Mouse (Mus musculus) olfactory bulb, adult 2 months (tissue): ENCODE data around the gene Rptor. TPM values are rescaled to one million over a fixed set of nuclear protein-coding genes. Genes with fewer than 3 reads are reported as not detected.
A peak's percentile ranks its signal among the peaks of the same experiment; 100 is the strongest.

Experiments used
- H3K27ac ChIP-seq: fragments of 200-500 bp; 2 replicates; pipeline ENCODE4 v1.5.1; 2012; ENCODE audit warnings: low read depth, low read length; ENCODE audit not compliant: insufficient read depth
- H3K4me1 ChIP-seq: fragments of 200-500 bp; 2 replicates; pipeline ENCODE4 v1.6.1; 2012; ENCODE audit warnings: low read length; ENCODE audit not compliant: control insufficient read depth, insufficient read depth
- H3K4me3 ChIP-seq: fragments of 200-500 bp; 2 replicates; pipeline ENCODE4 v1.5.1; 2012; ENCODE audit warnings: mild to moderate bottlenecking, low read depth, low read length, moderate library complexity; ENCODE audit not compliant: insufficient read depth
- CTCF ChIP-seq: fragments of 200-500 bp; IDR thresholded peaks from 2 replicates; pipeline ENCODE4 v1.5.1; 2012; ENCODE audit warnings: low read depth, mild to moderate bottlenecking, low read length, moderate library complexity; ENCODE audit not compliant: insufficient read depth
- POLR2A ChIP-seq: fragments of 200-500 bp; IDR thresholded peaks from 2 replicates; pipeline ENCODE4 v1.6.1; 2012; ENCODE audit warnings: mild to moderate bottlenecking, low read depth, low read length, moderate library complexity; ENCODE audit not compliant: insufficient read depth
- WGBS: fragments of 180-500 bp; shearing (Covaris S2); methylation state at CpG from one replicate; pipeline ENCODE4 v1.1.7; 2018; 5-methylcytosine and 5-hydroxymethylcytosine counted together
- polyA plus RNA-seq: library from polyadenylated mRNA; stranded (reverse); fragments of >200 nt; gene quantifications from 2 replicates; pipeline ENCODE4 v1.2.4, GENCODE M21; 2012; ENCODE audit warnings: low replicate concordance; ENCODE audit not compliant: missing spikeins, insufficient read depth, insufficient read length

Gene Rptor
- polyA plus RNA-seq, 1 experiment = 61.2 TPM

DNA sequence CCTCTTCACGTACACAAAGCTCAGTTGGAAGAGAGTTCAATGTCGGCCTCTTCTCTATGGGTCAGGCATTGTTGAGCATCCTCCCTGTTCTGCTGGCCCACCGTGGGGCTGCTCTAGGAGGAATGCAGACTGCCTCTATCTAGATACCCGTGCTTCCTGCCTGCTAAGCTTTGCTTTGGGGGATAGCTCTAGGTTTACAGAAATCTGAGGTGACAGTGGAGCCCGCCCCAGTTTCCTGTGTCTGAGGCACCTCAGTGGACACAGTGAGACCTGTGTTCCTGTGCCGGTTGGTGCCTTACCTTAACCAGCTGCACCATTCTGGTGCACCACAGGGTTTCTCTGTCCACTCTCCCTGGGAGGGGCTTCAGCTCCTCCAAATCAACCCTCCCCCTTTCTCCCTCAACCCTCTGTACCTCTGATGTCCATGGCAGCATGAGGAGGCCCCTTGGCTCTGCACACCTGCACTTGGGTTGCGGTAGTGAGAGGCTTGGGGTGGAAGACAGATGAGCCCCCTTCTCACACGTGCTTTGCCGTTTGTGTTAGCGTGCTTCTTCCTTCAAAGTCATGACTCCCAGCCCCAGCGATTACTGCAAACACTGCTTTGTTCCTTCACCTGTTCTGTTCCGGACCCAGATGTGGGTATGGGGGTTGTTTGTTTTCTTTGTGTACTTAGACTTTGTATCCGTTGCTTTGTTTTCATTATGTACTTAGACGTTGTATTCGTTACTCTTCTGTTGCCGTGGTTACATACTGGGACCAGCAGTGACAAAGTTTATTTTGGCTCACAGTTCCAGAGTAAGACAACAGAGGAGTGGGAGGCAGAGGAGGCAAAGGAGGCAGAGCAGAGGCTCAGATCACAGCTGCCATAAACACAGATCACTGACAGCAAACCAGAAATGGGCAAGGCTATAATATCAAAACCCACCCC is 231.4 kb downstream of the Rptor start:
- no peak overlapping the region for H3K4me3 ChIP-seq
- TF ChIP-seq POLR2A = no peak
- no peak for TF ChIP-seq CTCF

DNA sequence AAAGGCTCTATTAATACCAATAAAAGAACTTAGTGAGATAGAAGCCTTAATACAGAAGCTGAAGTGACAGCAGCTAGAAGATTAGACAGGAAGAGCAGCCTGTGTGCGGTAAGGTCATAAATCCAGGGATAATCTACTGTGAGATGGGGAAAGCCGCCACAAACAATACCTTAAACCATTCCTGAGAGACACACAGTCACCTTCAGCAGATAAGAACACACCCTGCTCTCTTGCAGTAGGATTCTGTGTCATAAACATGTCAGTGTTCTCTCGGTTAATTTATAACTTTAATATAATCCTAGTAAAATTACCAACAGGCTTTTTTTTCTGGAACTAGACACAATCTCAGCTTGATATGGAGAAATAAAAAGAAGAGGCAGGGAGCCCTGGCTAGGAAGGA is 233.6 kb downstream of the Rptor start:
- Histone ChIP-seq H3K4me3 (no peak overlapping the region), H3K4me1 (peaks cover 13% of the 10 kb centered on the region), H3K27ac (no peak overlapping the region)
- TF ChIP-seq CTCF (no peak), POLR2A (no peak)
- WGBS = 96% methylated on average over 3 of the region's 3 CpGs

More for the DNA sequence above, 231.4 kb downstream of the Rptor start:
- WGBS = 58% methylated on average over 16 of the region's 16 CpGs
- Histone ChIP-seq H3K27ac (no peak overlapping the region), H3K4me1 (peaks cover 7% of the 10 kb centered on the region)

DNA sequence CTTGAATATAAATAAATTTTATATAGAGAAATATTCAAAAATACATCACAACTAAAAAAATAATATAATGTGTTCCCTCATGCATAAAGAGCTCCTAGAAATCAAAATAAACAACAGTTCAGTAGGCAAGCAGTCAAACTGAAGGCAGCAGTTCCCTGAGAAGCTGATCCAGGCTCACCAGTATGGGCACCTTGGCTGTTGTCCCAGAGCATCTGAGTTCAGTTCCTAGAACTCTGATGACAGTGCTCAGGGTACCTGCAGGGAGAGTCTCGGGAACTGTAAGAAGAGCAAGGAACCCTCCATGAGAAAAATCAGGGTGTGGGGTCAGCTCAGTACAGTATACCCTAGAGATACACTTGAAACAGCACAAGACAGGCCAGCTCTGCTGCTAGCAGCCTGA is 235.1 kb downstream of the Rptor start:
- H3K4me1 ChIP-seq = peaks cover 13% of the 10 kb centered on the region
- TF ChIP-seq CTCF = no peak
- no peak for TF ChIP-seq POLR2A
- no peak overlapping the region for H3K27ac ChIP-seq
- no peak overlapping the region for H3K4me3 ChIP-seq
- 93% methylated on average over 1 of the region's 1 CpGs for WGBS

DNA sequence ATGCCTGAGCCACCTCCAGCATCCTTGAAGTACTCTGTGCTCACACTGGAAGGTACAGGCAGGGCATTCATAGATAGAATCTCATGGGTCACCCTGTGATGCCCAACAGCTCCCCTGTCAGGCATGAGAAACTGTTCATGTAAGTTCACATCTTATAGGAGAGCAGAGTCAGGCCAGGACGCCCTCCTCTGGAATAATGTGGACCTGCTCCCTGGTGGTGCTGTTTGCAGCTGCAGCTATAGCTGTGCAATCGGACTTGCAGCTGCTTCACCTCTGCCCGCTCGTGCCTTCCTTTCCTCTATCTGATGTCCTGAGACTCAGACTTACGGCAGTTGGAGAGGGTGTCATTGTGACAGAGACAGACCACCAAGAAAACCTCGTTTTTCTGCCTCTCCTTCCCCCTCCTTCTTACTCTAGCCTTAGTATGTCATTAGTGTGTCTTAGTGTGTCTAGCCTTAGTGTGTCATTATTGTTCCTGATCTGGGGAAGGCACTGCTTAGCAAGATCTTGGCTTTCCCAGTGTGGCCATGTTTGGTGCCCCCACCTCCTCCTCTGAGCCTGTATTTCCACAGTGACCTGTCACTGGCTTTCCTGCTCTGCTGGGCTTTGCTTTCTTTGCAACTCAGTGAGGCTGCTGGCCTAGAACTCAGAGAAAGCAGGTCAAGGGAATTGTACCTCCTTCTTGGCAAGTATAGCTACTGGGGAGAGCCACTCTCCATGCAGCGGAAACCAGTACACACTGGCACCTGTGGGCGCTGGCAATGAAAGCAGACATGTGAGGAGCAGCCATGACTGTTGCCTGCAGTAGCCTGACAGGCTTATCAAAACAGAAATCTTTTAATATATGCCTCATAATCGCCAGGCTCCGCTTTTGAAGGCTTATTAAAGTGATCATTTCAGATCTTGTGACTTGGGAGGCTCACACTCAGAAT is 237.0 kb downstream of the Rptor start:
- TF ChIP-seq CTCF (no peak), POLR2A (no peak)
- Histone ChIP-seq H3K4me1 (peaks cover 6% of the 10 kb centered on the region), H3K27ac (no peak overlapping the region), H3K4me3 (no peak overlapping the region)
- WGBS = 88% methylated on average over 10 of the region's 10 CpGs

DNA sequence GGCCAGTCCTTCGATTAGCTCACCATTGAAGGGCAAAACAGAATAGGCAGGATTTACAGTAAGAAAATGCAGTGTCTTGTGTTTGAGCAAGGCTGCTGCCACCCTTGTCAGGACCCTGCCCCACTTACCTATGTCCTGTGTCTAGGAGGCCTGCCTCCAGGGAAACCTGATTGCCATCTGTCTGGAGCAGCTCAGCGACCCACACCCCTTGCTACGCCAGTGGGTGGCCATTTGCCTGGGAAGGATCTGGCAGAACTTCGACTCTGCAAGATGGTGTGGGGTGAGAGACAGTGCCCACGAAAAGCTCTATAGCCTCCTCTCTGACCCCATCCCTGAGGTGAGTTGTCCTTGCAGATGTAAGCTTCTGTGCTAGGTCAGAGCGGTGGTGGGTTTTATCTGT is 243.9 kb downstream of the Rptor start:
- no peak for TF ChIP-seq CTCF
- TF ChIP-seq POLR2A = no peak

DNA sequence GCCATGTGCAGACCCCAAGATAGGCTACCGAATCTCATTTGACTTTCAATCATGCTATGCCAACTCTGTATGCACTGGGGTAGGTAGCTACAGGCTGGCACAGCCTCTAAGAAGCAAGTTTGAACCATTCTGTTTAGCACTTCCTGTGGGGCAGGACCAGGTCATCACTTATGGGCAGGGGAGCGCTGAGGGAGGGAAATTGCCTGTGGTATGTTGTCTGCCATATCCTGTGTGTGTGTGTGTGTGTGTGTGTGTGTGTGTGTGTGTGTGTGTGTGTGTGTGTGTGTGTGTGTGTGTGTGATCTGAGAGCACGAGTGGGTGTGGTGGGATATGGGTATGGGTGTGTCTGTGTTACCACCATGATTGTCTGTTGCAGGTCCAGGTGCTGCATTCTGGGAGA is 244.4 kb downstream of the Rptor start:
- no peak overlapping the region for H3K27ac ChIP-seq
- WGBS = 96% methylated on average over 3 of the region's 3 CpGs
- TF ChIP-seq POLR2A (no peak), CTCF (no peak)
- H3K4me3 ChIP-seq = no peak overlapping the region
- H3K4me1 ChIP-seq = peaks cover 7% of the 10 kb centered on the region; the same call in 1 of the 2 replicates

More for the DNA sequence above, 243.9 kb downstream of the Rptor start:
- peaks cover 7% of the 10 kb centered on the region; the same call in 1 of the 2 replicates for H3K4me1 ChIP-seq
- no peak overlapping the region for H3K4me3 ChIP-seq
- WGBS = 92% methylated on average over 6 of the region's 6 CpGs
- no peak overlapping the region for H3K27ac ChIP-seq

DNA sequence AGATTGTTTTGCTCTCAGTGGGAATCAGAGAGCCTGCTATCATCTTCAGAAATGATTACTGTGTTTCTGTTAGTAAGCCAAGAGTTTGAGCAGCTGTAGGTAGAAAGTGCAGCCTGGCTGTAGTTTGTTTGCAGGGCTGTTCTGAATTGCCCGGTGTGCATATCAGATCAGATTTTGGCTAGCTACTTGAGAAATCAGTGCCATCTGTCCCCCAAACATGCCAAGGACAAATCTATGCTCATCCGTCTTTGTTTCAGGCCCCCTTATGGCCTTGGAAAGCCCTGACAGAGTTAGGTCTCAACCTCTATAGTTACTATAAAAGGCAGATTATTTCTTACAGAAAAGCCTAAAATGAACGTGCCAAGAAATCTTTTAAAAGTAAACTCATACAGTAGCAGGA is 244.9 kb downstream of the Rptor start:
- Histone ChIP-seq H3K4me3 (no peak overlapping the region), H3K4me1 (peaks cover 7% of the 10 kb centered on the region; the same call in 1 of the 2 replicates), H3K27ac (no peak overlapping the region)
- WGBS = 83% methylated on average over 3 of the region's 3 CpGs
- TF ChIP-seq CTCF = no peak
- TF ChIP-seq POLR2A = no peak

DNA sequence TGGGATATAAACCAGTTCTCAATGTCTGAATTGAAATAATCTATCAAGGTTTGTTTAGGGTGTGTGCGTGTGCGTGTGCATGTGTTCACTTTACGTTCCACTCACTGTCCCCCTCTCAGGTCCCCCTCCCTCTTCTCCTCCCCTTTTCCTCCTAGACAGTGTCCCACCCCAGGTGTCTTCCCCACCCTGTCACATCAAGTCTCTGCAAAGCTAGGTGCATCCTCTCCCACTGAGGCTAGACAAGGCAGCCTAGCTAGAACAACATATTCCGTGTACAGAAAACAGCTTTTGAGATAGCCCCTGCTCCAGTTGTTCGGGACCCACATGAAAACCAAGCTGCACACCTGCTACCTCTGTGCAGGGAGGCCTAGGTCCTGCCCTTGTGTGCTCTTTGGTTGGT is 245.5 kb downstream of the Rptor start:
- WGBS = 98% methylated on average over 5 of the region's 5 CpGs
- no peak overlapping the region for H3K27ac ChIP-seq
- TF ChIP-seq POLR2A (no peak), CTCF (no peak)
- H3K4me1 ChIP-seq = peaks cover 7% of the 10 kb centered on the region; the same call in 1 of the 2 replicates
- H3K4me3 ChIP-seq = no peak overlapping the region

DNA sequence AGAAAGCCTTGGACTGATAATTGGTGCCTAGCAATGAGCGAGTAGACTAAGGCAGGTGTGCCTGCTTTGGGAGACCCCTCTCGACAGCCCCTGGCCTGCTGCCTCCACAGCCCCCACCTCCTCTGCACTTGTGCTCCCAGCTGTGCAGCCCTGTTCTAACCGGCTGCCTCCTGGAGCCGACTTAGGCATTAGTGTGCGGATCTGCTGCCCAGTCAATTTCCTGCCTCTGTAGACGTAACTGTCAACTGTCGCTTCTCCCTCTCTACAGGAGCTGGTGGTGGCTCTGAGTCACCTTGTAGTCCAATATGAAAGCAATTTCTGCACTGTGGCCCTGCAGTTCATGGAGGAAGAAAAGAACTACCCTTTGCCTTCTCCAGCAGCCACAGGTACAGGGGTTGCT is 253.3 kb downstream of the Rptor start:
- Histone ChIP-seq H3K27ac (peak overlapping the region; percentile 23), H3K4me3 (no peak overlapping the region), H3K4me1 (peaks cover 17% of the 10 kb centered on the region)
- WGBS = 67% methylated on average over 7 of the region's 7 CpGs
- TF ChIP-seq CTCF (no peak), POLR2A (no peak)
